Mouse (Mus musculus) liver, postnatal 0 days (tissue): ENCODE results near the gene Zfyve28.

Experiments used
- CTCF ChIP-seq: sonication (generic); IDR thresholded peaks from 2 replicates; pipeline ENCODE4 v1.5.1; 2016; ENCODE audit warnings: antibody characterized with exemption, low read depth
- EP300 ChIP-seq: IDR thresholded peaks from 2 replicates; pipeline ENCODE4 v1.6.1; 2016; ENCODE audit warnings: antibody characterized with exemption, low read depth, mild to moderate bottlenecking

DNA sequence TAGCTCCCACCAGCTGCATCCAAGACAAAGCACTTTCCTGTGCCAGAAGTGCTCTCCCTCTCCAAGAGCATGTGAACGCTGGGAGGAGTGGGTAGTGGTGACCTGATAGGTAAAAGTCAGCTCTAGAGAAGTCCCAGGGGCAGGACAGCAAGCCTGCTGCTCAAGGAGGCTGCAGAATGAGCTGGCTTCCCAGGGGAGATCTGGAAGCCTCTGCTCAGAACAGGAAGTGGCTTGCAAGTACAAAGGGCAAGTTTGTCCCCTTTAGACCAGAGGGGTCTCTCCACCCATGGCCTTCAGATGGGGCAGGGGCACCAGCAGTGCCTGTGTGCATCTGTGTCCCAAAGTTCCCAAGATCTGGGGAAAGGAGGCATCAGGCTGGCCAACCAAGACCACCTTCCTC lies 98.7 kb downstream of the Zfyve28 start:
- TF ChIP-seq CTCF (no peak), EP300 (no peak)
